Mouse (Mus musculus): ENCODE measurements around the gene Ptar1. TPM values are rescaled to one million over a fixed set of nuclear protein-coding genes. Genes with fewer than 3 reads are reported as not detected.
"Not testable (repeated sequence)": the region's sequence is repeated elsewhere in the genome, so short reads cannot be mapped to it uniquely, and the experiment has no call there.

Ptar1 gene
- 10 to 100 TPM; 39.2 to 40.5 TPM for total RNA-seq (2021)
- long read RNA-seq, experiment 1, full-length matches to known transcripts, result 4 of 9 reads
- long read RNA-seq, experiment 1, partial matches to known transcripts, result 0 of 9 reads
- long read RNA-seq, experiment 1, other reads (novel, unspliced or antisense), result 5 of 9 reads
- long read RNA-seq, experiment 2, full-length matches to known transcripts, result 1 of 3 reads
- long read RNA-seq, experiment 2, partial matches to known transcripts, result 0 of 3 reads
- long read RNA-seq, experiment 2, other reads (novel, unspliced or antisense), result 2 of 3 reads

GRCm38 (mm10) chr19:23687296-23688021, at the start of gene Ptar1:
TSS of gene Ptar1 (plus strand) at chr19:23687429.
- peak; percentile 84 to 90 for DNase-seq (ENCODE audit: low spot score in 2 of 2)

DNA sequence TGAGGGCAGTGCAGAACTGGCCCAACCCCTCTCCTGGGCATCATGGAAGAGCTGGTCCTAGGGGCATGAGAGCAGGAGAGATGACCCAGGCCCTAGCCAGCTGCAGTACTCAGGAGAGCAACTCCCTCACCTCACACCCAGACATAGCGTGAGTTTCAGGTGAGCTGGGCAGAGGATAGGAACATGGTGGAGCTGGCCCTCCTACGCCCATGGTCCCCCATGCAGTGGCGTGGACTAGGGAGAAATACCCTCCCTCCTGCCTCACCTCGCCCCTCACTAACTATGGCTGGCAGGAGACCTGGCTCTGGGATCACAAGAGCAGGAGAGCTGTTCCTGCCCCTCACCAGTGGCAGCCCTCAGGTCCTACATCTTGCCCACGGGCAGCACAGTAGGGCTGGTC, 43.4 kb upstream of the Ptar1 start:
- DNase-seq (ENCODE audit: low spot score in 2 of 2), result no peak

DNA sequence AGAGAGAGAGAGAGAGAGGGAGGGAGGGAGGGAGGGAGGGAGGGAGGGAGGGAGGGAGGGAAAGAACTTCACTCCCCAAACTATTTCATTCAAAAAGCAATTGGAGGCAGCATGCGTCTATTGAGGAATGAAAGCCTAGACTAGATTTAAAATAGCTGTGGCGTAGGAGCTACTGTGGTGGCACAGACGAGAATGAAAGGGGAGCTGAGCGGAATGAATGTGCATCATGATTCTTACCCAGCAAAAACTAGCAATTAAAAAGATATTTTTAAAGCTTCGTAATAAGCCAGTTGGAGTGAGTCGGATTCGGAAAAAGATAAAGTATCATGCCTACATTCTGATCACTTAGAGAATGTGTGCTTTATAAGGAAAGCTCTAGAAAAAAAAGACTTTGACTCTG, 41.9 kb upstream of the Ptar1 start:
- peak; percentile 17 to 19 for DNase-seq (ENCODE audit: low spot score in 2 of 2)

GRCm38 (mm10) chr19:23647308-23647707, 39.9 kb upstream of the Ptar1 start:
- peak; percentile 18 to 37 for DNase-seq (ENCODE audit: low spot score in 2 of 2)

- peak; percentile 44 to 56 for DNase-seq (ENCODE audit: low spot score in 2 of 2)
These were observed 34.6 kb upstream of the Ptar1 start, which contains the start of gene 1700028P14Rik for GRCm38 (mm10) chr19:23652644-23653043. TSS of gene 1700028P14Rik (minus strand) at chr19:23652812.

DNA sequence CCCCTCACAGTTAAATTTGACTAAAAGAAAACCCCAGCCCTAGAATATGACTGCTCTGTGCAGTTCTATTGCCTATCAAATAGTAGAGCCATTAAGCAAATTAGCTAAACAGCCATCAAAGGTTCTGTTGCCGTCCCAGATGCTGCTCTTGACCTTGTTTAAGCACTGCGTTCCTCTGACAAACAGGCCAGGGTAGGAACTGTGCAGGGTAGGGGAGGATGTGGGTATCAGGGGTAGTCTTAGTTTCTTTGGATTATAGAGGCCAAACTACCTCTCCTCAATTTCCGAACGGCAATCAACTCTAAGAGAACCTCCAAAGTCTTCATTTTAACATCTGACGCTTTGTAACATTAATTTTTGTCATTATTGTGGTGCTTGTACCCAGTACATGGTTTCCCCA, 34.1 kb upstream of the Ptar1 start:
- no peak for DNase-seq (ENCODE audit: low spot score in 2 of 2)

DNA sequence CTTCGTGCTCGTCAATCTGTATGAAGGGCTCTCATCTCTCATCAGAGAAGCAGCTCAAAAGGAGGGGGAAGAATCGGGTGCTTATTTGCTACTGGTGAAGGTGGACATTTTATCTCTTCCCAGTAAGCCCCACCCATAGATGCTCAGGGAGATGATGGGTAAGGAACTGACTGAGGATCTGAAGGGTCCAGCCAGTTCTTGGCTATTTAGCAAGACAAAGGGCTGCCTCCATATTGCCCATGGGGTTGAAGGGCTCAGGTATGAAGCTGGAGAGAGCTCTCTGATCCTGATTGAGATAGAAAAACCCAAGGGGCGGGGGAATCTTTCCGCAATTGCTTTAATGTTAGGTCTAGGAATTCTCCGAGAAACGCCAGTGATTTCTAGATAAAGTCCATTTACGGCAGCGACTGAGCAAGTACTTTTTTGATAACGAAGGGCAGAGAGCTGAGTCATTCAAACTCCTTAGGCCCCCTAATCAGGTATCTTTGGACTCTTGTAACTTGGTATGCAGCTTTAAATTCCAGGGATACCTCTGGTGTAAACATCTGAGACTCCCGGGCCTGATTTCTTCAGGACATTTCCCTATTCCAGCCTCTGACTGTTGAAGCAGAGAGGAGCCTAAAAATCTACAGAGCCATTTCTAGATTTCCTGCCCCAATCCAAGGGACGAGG, 29.8 kb upstream of the Ptar1 start:
- DNase-seq (ENCODE audit: low spot score in 2 of 2), result no peak

DNA sequence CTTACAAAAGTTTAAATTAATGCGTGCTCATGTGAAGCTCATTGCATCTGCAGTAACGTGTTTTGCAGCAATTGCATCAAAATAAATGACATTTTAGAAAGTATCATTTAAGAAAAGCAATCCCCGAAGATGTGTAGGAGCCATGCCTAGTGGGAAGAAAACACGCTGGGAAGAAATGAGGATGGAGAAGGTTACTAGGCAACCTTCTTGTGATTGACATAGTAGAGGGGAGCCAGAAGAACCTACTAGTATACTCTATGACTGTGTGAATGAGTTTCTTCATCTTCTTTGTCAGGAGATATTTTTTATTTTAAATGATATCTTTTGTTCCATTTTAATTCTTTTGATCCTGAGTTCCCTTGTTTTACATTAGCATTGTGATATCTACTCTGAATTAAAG, 28.9 kb upstream of the Ptar1 start:
- DNase-seq (ENCODE audit: low spot score in 2 of 2), result no peak

GRCm38 (mm10) chr19:23664083-23664482, 23.1 kb upstream of the Ptar1 start:
- no peak for DNase-seq (ENCODE audit: low spot score in 2 of 2)

GRCm38 (mm10) chr19:23668142-23668655, 19.0 kb upstream of the Ptar1 start:
- no peak for DNase-seq (ENCODE audit: low spot score in 2 of 2)

- no peak for DNase-seq (ENCODE audit: low spot score in 2 of 2)
These were observed 14.2 kb upstream of the Ptar1 start for GRCm38 (mm10) chr19:23673021-23673420.

GRCm38 (mm10) chr19:23675656-23676055, 11.6 kb upstream of the Ptar1 start:
- DNase-seq (ENCODE audit: low spot score in 2 of 2), result not testable (repeated sequence)

DNA sequence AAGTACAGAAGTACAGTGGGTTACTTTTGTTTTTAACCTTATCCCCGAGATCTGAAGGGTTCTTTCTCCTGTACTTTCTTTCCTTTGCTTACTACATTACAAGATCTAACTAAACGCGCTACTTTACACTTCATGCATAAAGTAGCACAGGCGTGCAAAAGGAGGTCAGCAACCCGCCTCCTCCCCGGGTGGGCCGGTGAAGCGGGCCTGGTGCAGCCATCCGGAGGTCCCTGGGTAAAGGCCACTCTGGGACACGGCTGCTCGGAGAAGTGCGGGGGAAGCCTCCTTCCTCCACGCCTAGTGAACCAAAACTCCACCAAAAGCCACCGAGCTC, 300 bp upstream of the Ptar1 start:
- no peak for DNase-seq (ENCODE audit: low spot score in 2 of 2)

DNA sequence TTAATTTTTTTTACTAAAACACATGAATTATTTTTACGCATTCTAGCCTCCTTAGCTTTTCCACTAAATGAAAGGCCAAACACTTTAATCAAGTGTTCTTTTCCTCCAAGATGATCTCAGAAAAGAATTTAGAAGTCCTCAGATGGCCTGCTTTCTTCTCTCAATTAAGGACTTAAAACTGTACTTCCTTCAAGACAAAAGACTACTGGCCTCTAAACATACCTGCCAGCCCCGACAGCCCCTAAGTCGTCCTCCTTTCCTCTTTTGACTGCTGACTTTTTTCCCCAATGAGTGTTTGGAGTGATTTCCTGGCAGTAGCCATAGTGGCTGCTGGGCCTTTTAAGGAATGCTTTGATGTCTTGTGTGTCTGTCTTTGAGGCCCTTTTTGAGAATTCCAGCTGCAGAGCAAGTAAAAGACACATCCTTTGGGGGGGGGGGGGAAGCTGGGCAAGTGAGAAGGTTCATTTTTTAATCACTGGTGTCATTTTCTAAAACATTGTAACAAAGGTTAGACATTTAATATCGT, 1.3 kb downstream of the Ptar1 start:
- no peak for DNase-seq (ENCODE audit: low spot score in 2 of 2)

- no peak for DNase-seq (ENCODE audit: low spot score in 2 of 2)
These were observed 7.1 kb downstream of the Ptar1 start for GRCm38 (mm10) chr19:23694344-23694743.

DNA sequence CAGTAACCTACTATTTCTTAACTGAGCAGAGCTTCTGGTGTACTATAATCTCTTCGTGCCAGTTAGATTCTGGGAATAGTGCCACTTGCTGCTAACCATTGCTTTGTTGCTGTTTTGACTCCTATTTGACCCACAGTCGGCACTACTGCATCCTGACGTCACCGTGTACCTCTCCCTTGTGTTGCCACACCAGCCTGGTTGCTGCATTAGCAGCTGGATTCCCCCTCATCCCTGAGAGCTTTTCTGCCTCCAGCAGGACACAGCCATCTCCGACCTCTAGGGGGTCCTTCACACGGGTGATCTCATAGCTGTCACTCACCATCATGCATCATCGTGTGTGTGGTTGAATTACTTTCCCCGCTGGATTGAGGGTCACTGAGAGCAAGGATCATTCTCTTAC, 10.6 kb downstream of the Ptar1 start:
- no peak for DNase-seq (ENCODE audit: low spot score in 2 of 2)

DNA sequence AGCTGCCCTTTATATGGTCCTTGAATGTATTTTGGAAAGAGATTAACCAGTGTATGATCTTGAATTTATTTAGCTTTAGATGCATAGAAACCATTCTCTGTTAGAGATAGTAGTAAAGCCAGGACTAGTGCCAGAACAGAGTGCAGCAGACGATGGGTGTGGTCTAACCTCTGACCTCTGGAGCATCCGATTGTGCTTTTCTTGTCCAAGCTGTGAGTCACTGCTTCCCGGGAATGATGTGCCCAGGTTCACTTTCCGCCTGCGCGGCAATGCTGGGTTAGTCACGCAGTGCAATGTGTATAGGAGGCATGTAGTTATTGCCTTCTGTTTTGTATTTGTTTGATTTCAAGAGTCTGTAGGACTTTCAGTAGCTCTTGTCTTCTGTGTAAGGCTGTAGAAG, 11.1 kb downstream of the Ptar1 start:
- DNase-seq (ENCODE audit: low spot score in 2 of 2), result no peak

DNA sequence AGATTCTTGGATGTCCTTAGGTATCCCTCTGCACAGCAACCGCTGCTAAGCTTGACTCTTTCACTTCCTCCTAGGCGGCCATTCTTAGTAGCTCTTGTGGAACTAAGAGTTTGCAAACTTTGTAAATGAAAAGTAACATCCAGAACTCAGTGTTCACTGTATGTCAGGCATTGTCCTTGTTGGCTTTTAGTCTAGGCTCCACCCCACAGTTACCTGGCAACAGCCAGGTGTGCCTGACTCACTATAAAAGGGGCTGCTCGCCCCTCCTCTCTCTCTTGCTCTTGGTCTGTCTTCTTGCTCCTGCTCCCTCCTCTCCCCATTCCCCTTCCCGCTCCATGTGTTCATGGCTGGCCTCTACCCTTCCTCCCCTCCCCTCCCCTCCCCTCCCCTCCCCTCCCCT, 11.9 kb downstream of the Ptar1 start:
- no peak for DNase-seq (ENCODE audit: low spot score in 2 of 2)

GRCm38 (mm10) chr19:23702896-23703295, 15.7 kb downstream of the Ptar1 start:
- no peak for DNase-seq (ENCODE audit: low spot score in 2 of 2)

- DNase-seq (ENCODE audit: low spot score in 2 of 2), result no peak
These were observed 18.2 kb downstream of the Ptar1 start for GRCm38 (mm10) chr19:23705383-23705782.

DNA sequence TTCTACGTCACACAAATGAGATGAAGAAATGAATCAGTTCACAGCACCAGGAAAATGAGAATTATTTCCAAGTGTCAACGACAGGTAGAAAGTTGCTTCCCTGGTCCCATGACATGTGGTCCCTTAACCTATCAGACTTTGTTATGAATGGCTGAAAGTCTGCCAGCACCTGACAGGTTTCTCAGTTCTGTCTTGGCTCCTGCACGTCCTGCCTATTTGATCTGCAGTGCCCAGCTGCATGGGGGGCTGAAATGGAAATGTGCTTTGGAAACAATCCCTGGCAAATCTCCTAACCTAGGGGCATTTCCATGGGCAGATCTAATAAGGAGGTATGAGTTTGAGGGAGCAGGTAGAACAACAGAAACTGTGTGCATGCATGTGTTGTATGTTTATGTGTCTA, 59.3 kb downstream of the Ptar1 start:
- DNase-seq (ENCODE audit: low spot score in 2 of 2), result no peak

DNA sequence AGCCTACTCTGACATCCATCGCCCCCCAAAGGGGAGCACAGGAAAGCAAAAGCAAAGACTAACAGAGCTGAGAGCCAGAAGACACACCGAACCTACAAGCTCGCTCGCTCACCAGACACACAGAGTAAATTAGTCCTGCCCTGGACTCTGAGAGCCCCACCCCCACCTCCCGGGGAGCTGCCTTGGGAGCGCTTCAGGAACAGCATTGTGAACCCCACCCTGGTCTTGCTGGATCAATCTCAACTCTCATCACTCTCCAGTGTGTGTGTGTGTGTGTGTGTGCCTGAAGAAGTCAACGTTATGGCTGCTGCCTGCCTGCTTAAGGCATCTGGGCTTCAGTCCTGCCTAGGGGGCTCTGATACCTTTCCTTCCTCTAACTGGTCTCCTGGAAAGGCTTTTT, 69.8 kb downstream of the Ptar1 start:
- DNase-seq (ENCODE audit: low spot score in 2 of 2), result peak in 1 of 2 experiments; percentile 25

Data from left cerebral cortex, adult 18-20 months (tissue).